ENCODE assay signal across 8 mouse cellular contexts in the genomic region with DNA sequence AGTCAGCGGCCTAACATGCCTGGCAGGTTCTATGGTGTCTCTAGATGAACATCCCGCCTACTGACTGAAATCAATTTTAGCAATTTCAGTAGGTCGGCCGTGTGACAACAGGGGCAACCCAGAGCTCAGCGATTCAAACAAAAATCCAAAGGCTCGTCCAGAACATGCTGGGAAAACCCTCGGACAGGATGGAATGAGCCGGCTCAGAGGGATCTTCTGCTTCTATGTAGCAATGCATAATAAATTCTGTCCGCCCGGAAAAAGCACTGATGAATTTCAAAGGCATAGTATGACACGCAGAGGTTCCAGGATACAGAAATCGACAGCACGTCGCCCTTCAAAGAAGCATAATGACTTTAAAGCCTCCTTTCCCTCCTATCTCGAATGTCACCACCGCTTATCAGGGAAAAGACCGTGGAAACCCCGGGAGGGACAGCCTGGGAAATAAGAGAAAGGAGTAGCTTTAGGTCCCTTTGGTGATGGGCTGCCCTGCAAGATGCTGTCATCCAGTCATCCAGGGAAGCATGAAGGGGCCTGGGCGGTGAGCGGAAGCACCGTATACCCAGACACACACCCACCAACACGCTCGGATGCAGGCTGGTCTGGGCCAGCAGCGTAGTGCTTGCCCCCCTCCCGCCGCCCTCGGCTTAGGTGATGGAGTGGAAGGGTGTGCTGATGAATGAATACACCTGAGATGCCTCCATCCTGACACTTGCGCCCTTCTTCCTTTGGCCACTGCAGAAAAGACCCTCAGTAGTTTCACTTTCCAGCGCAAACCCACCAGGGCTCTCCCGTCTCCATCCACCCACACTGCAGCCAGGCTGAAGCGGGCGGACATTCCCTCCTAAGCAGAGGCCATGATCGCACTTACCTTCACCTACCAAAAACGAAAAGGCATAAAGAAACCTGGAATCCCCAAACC. TPM values are rescaled to one million over a fixed set of nuclear protein-coding genes. Genes with fewer than 3 reads are reported as not detected.
DNase-seq lines count a peak whose midpoint lies in the region; ATAC-seq and TF ChIP-seq lines count a peak whose summit lies in the region.

No protein-coding gene starts in this region.

- TF ChIP-seq CTCF in lung, adult 2 months (IDR thresholded peaks at IDR 0.05; ENCODE audit: insufficient read depth, low read length) = no peak
- no peak for TF ChIP-seq CTCF in lung, embryonic 14.5 days (IDR thresholded peaks at IDR 0.05; ENCODE audit: low read depth)

- H3K9ac ChIP-seq in forebrain, embryonic 14.5 days (ENCODE audit: low read length) = peak overlapping the region; percentile 82
- H3K9ac ChIP-seq in intestine, embryonic 16.5 days (ENCODE audit: low read depth, low read length) = peak overlapping the region; percentile 88
- peak overlapping the region; percentile 75 for H3K9ac ChIP-seq in lung, embryonic 14.5 days
- peak overlapping the region; percentile 87 for H3K9ac ChIP-seq in neural tube, embryonic 15.5 days (replicated peaks)

- WGBS in lung, adult 2 months = 1% methylated on average over 34 of the region's 34 CpGs
- under 1% methylated on average over 34 of the region's 34 CpGs for WGBS in forebrain, embryonic 14.5 days
- WGBS in intestine, embryonic 16.5 days = 2% methylated on average over 34 of the region's 34 CpGs
- WGBS in lung, embryonic 14.5 days = 1% methylated on average over 34 of the region's 34 CpGs
- WGBS in neural tube, embryonic 15.5 days = under 1% methylated on average over 34 of the region's 34 CpGs

- H3K27me3 ChIP-seq in forebrain, embryonic 14.5 days (replicated peaks; ENCODE audit: control insufficient read depth, insufficient read depth, low read length) = no peaks in the 10 kb centered on the region
- H3K27me3 ChIP-seq in intestine, embryonic 16.5 days (replicated peaks; ENCODE audit: control insufficient read depth, insufficient read depth, low read length) = no peaks in the 10 kb centered on the region
- H3K27me3 ChIP-seq in lung, embryonic 14.5 days (ENCODE audit: insufficient read depth, low read length) = no peaks in the 10 kb centered on the region
- H3K27me3 ChIP-seq in neural tube, embryonic 15.5 days (replicated peaks) = no peaks in the 10 kb centered on the region

- no peaks in the 10 kb centered on the region for H3K36me3 ChIP-seq in forebrain, embryonic 14.5 days (ENCODE audit: control insufficient read depth, insufficient read depth, low read length)
- no peaks in the 10 kb centered on the region for H3K36me3 ChIP-seq in intestine, embryonic 16.5 days (ENCODE audit: control insufficient read depth, insufficient read depth, low read length)
- H3K36me3 ChIP-seq in lung, embryonic 14.5 days (ENCODE audit: insufficient read depth) = no peaks in the 10 kb centered on the region
- H3K36me3 ChIP-seq in neural tube, embryonic 15.5 days = no peaks in the 10 kb centered on the region

- TF ChIP-seq POLR2A in lung, adult 2 months (IDR thresholded peaks at IDR 0.05; ENCODE audit: borderline replicate concordance, extremely low read depth, low read depth, low read length) = no peak; the same call in 1 of the 2 replicates

- peak; percentile 56 for DNase-seq in lung, adult 2 months
- no peak for DNase-seq in lung, postnatal 25 days (ENCODE audit: low spot score)
- DNase-seq in cerebellum, adult 11-12 months = peak; percentile 67
- peak; percentile 56 for DNase-seq in forebrain, embryonic 14.5 days (ENCODE audit: low spot score)
- DNase-seq in lung, embryonic 14.5 days = peak; percentile 58
- DNase-seq in thymus, postnatal 14 days = peak; percentile 69

- H3K4me3 ChIP-seq in lung, adult 2 months (replicated peaks; ENCODE audit: extremely low read depth, low read depth, low read length) = peak overlapping the region; percentile 65
- peak overlapping the region; percentile 80 for H3K4me3 ChIP-seq in forebrain, embryonic 14.5 days (ENCODE audit: low read depth, low read length)
- peak overlapping the region; percentile 78 for H3K4me3 ChIP-seq in intestine, embryonic 16.5 days (ENCODE audit: low read length)
- peak overlapping the region; percentile 78 for H3K4me3 ChIP-seq in lung, embryonic 14.5 days (ENCODE audit: low read depth, low read length)
- peak overlapping the region; percentile 75 for H3K4me3 ChIP-seq in neural tube, embryonic 15.5 days (replicated peaks)

- peak overlapping the region; percentile 88 for H3K27ac ChIP-seq in forebrain, embryonic 14.5 days (ENCODE audit: low read depth, low read length)
- peak overlapping the region; percentile 90 for H3K27ac ChIP-seq in intestine, embryonic 16.5 days (ENCODE audit: low read length)
- H3K27ac ChIP-seq in lung, embryonic 14.5 days (ENCODE audit: low read depth) = peak overlapping the region; percentile 90
- H3K27ac ChIP-seq in neural tube, embryonic 15.5 days (replicated peaks) = peak overlapping the region; percentile 91

- ATAC-seq in forebrain, embryonic 14.5 days = peak; percentile 50
- peak; percentile 20 for ATAC-seq in intestine, embryonic 16.5 days
- peak; percentile 28 for ATAC-seq in lung, embryonic 14.5 days (ENCODE audit: insufficient read depth)
- peak; percentile 60 for ATAC-seq in neural tube, embryonic 15.5 days (ENCODE audit: low FRiP score)

- H3K9me3 ChIP-seq in forebrain, embryonic 14.5 days (replicated peaks; ENCODE audit: control insufficient read depth, low read length) = no peaks in the 10 kb centered on the region
- H3K9me3 ChIP-seq in intestine, embryonic 16.5 days (ENCODE audit: control insufficient read depth, low read length) = no peaks in the 10 kb centered on the region
- no peaks in the 10 kb centered on the region for H3K9me3 ChIP-seq in lung, embryonic 14.5 days (ENCODE audit: low read depth, low read length)
- H3K9me3 ChIP-seq in neural tube, embryonic 15.5 days (replicated peaks) = no peaks in the 10 kb centered on the region

- peaks cover 6% of the 10 kb centered on the region for H3K4me1 ChIP-seq in lung, adult 2 months (ENCODE audit: control insufficient read depth, insufficient read depth, low read length)
- peaks cover 12% of the 10 kb centered on the region for H3K4me1 ChIP-seq in forebrain, embryonic 14.5 days (ENCODE audit: control insufficient read depth, insufficient read depth, low read length)
- peaks cover 10% of the 10 kb centered on the region for H3K4me1 ChIP-seq in intestine, embryonic 16.5 days (ENCODE audit: control insufficient read depth, insufficient read depth, low read length)
- H3K4me1 ChIP-seq in lung, embryonic 14.5 days (ENCODE audit: insufficient read depth) = peaks cover 3% of the 10 kb centered on the region; the same call in 1 of the 2 replicates
- H3K4me1 ChIP-seq in neural tube, embryonic 15.5 days = peaks cover 34% of the 10 kb centered on the region

- H3K4me2 ChIP-seq in forebrain, embryonic 14.5 days (ENCODE audit: low read length) = peak overlapping the region; percentile 71
- peak overlapping the region; percentile 85 for H3K4me2 ChIP-seq in intestine, embryonic 16.5 days (ENCODE audit: low read depth, low read length)
- peak overlapping the region; percentile 96 for H3K4me2 ChIP-seq in lung, embryonic 14.5 days
- H3K4me2 ChIP-seq in neural tube, embryonic 15.5 days = peak overlapping the region; percentile 63

RNA-seq across cellular contexts. Expression of a gene that starts 0.8 kb away (rescaled TPM):
- polyA plus RNA-seq in lung, adult 2 months (2012; rRNA removed) = 26.4 and 43.4 TPM in 2 replicates
- 61.1 and 83.9 TPM in 2 replicates for polyA plus RNA-seq in forebrain, embryonic 14.5 days (2014; fragmentation: Nextera tagmentation; extraction: Ambion mirVana)
- polyA plus RNA-seq in intestine, embryonic 16.5 days (2015; fragmentation: Nextera tagmentation; extraction: Ambion mirVana) = 80.0 and 84.3 TPM in 2 replicates
- polyA plus RNA-seq in lung, embryonic 14.5 days (2014; fragmentation: Nextera tagmentation; extraction: Ambion mirVana) = 46.6 and 50.7 TPM in 2 replicates
- 94.7 and 103 TPM in 2 replicates for polyA plus RNA-seq in neural tube, embryonic 15.5 days (2015; fragmentation: Nextera tagmentation; extraction: Ambion mirVana)
